Mouse (Mus musculus): Measurements from ENCODE around the gene Mapk14.
"Not testable (repeated sequence)": the region's sequence is repeated elsewhere in the genome, so short reads cannot be mapped to it uniquely, and the experiment has no call there.

Mapk14 gene

DNA sequence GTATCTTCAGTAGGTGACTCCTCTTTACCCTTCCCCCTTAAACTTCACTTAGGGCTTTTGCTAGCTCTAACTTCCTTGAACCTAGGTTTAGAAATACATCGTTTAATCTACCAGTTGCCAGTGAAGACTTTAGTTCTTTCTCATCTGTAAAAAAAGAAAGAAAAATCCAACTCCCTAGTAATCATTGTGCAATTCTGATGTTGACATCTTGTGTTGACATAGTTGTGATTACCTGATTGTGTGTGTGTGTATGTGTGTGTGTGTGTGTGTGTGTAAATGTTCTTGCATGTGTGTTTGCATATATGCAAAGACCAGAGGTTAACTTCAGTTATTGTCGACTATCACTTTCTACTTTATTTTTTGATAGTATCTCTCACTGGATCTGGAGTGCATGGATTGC, 7.5 kb downstream of the Mapk14 start:
- DNase-seq: no peak

DNA sequence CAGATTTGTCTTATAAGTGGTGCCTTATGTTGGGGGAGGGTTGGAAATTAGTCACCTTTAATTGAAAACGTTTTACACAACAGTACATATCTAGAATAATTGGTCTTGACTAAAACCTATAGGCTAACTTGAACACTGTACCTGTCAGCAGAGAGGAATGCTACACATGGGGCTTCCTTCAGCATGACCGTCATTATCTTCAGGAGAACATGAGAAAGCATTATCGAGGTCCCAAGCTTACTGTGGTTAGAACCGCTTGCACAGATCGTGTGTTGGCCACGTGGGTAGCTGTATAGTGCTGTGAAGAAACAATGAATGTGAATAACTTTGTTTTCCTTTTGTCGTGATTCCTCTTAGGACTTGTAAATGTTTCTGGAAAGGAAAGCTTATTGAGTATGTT, 8.7 kb downstream of the Mapk14 start:
- DNase-seq: no peak

DNA sequence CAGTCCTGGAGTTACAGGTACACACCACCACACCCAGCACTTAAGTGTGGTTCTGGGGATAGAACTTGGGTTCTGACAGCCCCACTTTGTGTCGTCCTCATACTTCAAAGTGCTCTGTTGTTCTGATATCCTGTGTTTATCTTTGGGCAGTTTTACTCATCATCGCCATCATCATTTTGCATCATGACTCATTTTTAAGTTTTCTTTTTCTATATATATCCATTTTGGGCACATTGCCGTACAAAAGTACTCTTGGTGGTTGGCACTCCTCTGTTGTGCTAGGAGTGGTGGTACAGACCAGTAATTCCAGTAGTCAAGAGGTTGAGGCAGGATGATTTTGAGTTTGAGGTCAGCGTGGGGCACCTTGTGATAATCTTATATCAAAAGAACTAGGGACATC, 10.0 kb downstream of the Mapk14 start:
- no peak for DNase-seq

DNA sequence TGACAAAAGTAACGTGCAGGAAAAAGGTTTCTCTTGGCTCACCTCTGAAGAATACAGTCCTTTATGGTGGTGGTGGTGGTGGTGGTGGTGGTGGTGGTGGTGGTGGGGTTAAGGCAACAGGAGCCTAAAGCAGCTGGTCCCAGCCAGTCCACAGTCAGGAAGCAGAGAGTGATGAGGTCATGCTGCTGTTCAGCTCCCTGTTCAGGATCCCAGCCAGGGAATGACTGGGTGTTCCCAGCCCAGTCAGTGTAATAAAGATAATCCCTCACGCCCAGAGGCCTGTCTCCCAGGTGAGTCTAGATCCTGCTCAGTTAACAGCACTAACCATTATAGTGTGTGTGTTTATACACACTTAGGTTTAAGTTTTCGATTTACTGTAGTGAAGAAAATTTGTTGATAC, 10.6 kb downstream of the Mapk14 start:
- no peak for DNase-seq

DNA sequence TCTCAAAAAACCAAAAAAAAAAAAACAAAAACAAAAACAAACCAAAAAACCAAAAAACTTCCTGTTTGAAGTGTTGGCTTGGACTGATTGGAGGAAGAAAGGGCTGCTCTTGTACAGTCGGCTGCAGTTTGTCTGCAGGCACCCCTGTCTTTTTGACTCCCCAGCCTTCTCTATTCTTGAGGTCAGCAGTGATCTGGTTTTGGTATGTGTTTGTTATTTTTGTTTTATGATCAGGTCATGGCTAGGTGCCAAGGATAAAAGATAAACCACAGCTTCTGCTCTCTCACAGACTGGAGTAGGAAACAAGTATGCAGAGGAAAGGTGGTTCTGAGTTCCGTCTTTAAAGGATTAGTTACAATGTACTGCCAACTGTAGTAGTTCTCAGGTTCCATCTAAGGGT, 11.5 kb downstream of the Mapk14 start:
- peak; percentile 21 to 71 for DNase-seq

DNA sequence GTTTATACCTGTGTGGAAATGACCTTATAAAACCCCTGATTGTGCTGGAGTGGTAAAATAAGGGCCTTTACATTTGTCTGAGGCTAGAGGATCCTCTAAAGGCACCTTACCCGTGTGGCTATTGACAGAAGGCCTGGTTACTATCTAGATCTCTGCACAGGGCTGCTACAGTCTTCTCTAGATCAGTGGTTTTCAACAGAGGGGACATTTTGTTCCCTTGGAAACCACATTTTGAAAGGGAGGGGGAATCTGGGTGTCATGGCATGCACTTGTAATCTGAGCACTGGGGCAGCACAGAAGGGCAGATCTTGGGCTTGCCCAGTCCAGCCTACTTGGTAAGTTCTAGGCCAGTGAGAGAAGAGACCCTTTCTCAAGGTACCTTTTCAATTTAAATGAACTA, 15.6 kb downstream of the Mapk14 start:
- DNase-seq: no peak

DNA sequence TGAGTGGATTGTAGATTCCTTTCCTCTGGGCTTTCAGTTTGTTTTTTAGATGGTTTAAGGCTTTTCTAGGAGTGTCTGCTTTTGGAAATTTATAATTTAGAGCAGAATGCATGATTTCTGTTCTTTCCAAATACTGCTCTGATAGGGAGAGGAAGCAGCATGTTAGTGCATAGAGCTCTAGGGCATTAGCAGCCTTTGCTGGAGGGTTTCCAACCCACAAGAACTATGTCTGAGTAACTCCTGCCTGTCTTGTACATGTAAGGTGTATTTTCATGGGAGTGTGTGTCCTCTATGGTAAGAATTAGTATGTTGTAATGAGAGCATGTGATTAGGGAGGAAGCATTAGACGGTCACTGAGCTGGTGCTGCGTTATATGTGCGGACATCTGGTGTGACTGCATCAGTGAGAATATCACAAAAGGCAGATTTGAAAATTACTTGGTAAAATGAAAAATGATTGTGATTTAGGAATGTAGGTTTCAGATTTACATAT, 16.1 kb downstream of the Mapk14 start:
- DNase-seq: no peak

DNA sequence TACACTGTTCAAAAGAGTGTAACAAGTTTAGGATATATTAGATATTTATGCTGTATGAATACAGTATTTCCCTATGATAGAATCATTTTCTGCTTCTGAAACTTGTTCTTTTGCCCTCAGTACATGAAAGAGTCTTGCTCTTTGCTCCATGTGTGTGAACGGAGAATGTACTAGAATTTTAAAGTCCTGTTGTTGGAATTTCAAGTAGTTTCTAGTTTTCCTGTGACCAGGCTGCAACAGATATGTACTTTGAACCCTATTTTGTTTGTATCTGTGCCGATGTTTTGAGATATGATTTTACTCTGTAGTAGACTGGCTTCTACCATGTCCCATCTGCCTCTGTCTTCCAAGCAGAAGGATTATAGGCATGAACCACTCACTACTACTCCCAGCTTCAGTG, 16.7 kb downstream of the Mapk14 start:
- no peak for DNase-seq

DNA sequence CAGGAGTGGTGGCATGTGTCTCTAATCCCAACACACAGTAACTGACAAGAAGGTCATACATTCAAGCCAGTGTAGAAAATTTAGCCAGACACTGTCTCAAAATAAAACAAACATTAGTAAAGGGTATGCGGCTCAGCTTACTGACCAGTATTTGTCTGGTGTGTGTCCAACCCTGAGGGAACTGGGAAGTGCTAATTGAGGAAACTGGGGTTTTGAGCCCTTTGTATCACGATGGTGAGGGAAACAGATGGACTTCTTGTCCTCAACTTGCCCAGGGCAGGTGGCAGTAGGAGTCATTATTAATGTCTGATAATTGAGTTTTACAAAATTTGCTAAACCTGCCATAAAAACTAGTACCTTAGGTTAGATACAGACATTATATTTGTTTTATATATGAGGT, 17.9 kb downstream of the Mapk14 start:
- DNase-seq: no peak

DNA sequence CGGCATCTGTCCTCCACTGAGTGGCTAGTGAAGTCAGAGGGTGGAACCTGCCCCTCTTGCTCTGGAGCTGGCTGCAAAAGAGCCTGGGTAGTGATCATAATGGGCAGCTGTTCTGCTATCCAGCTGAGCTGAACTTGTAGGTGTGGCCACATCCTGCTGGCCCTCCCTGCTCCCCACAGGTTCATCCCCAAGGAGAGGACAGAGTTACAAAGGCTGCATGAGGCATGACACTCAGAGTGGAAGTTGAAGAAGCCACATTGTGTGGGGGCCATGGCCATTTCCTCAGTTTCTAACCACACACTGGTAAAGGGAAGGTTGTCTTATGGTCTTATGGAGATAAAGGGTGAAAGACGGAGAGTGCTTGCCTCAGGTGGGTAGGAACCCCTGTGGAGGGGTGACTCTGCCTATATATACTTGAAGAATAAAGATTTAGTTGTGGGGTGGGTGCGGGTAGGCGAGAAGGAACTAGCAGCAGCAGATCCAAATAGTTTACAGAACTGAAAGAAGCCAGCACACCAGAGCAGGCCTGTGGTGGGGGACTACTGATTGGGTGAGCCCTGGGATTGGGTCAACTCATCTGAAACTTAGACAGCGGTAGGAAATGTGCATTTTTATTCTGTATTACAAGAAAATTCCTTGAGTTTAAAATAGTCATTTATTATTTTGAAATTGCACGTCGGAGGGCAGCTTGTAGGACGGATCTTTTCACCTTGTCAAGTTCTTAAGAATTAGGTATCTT, 18.6 kb downstream of the Mapk14 start:
- peak in 1 of 2 experiments; percentile 31 for DNase-seq

DNA sequence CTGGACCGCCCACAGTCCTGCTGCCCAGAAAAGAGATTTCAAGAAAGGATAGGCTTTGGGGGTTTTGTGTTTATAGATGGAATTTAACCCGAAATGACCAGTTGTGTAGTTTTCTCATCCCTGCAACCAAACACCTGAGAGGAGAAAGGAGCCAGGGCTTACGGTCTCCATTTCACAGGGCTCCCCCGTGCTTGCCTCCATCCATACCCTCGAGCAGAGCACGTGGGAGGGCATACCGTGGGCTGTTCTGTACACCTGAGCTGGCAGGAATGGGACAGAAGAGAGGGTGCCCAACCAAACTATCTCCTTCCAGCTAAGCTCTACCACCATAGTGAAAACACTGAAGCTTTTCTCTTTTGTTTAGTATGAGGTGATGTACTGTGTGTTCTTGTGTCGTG, 19.2 kb downstream of the Mapk14 start:
- DNase-seq: no peak

DNA sequence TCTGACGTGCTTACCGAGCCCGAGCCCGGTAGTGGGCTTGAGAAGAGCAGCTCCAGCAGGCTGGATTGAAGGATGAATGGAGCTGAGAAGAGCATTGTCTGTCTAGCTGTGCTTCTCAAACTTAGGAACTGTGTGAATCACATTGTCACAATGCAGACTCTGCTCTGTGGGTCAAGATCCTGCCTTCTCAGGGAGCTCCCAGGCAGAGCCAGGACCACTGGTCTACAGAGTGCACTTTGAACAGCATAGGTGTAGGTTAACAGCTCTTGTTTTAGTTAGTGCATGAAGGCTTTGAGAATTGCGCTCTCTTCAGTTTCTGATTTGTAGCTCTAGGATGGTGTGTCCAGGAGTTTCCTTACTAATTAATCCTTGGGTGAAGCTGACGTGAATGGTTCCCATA, 20.1 kb downstream of the Mapk14 start:
- DNase-seq: no peak

DNA sequence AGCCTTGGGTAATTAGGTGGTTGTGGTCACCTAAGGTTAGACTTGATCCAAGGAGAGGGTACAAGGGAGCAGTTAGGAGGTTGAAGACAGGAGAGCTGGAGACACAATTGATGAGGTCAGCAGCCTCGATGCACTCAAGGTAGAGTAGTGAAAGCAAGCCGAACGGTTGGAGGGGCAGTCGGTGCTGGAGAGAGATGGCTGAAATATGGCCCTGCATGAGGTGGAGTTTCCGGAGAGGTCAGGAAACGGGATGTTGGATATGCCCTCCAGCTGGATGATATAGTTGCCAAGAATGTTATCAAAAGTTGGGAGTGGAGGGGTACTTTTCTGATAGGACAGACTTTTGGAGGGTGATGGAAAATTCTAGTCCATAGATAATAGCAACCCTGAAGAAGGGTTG, 21.2 kb downstream of the Mapk14 start:
- no peak for DNase-seq

DNA sequence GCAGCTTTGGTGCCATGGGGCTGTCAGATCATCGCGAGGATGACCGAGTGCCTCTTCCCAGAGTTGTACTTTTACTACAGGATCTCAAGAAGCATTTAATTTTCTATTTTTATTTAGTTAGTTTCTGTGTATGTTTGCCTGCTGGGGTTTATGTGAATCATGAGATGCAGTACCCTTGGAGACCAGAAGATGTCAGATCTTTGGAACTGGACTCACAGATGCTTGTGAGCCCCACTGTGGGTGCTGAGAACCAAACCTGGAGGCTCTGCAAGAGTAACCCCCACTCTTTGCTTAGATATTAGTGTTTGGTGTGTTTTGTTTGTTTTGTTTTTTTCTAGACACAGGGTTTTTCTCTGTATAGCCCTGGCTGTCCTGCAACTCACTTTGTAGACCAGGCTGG, 22.9 kb downstream of the Mapk14 start:
- DNase-seq: no peak

DNA sequence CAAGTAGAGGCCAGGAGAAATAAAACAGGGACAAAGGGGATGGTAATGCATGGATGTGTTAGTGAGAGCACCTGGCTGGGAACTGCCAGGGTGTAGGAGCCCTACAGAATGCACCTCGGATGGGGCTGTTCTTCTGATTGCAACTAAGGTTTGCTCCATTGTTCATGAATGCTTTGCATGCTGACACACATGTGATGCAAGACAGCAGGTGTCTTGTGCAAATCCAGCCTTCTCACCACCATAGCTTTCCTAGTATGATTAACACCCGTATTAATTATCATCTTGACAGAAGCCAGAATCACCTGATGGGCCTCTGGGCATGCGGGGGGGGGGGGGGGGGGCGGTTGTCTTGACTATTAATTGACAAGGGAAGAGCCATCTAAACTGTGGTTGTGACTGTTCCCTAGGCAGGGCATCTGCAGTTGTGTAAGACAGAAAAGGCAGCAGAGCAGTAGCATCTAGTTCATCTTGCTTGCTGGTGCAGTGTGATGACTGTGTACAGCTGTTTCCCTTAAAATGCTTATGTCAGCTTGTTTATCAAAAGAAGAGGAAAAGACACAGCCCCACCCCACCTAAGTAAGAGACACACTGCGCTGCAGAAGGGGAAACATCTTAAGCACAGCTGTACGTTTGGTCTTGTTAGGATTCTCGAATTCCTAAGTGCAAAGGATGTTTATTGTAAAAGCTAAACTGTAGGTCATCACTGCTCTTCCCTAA, 24.9 kb downstream of the Mapk14 start:
- DNase-seq: no peak

DNA sequence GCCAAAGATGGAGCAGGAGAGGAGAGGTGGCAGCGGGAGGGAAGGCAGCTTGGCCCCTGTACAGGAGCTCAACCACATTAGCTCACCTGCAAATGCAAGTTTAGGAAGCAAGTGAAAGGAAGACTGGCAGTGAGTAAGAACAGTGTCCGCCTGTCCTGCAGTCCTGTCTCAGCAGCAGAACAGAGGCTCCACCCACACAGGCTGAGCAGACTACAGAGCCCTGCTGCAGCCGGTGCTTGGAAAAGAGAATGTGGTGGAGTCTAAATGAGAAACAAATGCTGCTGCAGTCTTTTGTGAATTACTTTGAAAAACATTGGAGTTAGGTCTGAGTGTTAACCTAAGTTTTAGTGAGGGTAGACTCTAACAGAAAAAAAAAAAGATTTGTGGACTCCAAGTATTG, 26.4 kb downstream of the Mapk14 start:
- DNase-seq: no peak

DNA sequence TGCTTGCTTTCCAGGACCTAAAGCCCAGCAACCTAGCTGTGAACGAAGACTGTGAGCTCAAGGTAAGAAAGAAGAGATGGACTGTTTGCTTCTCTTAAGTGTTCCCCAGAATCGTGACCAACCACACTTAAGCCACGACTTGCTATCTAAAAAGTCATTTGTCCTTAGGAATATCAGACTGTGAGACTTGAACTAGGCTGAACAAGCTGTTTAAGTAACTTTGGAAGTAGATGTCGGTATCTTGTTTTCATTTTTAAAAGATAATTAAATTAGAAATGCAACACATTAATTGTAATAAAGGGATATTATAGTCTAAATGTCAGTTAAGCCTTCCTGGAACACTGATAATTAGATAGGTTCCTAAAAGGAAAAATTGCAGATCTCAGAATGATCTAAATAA, 34.7 kb downstream of the Mapk14 start, which contains the start of gene AC170998.1:
TSS of gene AC170998.1 (plus strand) at position 301 of the 400 bp plus-strand sequence.
- no peak for DNase-seq

DNA sequence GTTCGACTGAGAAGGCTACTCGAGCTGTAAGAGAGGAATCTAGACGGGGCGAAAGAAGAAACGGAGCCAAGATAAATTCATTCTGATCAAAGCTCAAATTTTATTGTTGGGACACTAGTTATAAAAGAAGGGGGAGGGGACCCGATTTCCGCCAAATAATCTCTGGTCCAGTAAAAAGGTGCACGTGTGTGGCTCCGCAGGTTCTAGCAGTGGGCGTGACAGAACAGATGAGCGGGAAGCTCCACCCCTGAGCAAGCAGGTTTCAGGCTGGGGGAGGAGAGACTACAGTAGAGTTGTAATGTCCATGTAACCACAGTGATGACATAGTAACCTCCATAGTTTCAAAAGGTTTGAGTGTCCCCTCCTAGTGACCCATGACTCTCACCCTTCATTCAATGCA, 36.4 kb downstream of the Mapk14 start:
- not testable (repeated sequence) for DNase-seq

DNA sequence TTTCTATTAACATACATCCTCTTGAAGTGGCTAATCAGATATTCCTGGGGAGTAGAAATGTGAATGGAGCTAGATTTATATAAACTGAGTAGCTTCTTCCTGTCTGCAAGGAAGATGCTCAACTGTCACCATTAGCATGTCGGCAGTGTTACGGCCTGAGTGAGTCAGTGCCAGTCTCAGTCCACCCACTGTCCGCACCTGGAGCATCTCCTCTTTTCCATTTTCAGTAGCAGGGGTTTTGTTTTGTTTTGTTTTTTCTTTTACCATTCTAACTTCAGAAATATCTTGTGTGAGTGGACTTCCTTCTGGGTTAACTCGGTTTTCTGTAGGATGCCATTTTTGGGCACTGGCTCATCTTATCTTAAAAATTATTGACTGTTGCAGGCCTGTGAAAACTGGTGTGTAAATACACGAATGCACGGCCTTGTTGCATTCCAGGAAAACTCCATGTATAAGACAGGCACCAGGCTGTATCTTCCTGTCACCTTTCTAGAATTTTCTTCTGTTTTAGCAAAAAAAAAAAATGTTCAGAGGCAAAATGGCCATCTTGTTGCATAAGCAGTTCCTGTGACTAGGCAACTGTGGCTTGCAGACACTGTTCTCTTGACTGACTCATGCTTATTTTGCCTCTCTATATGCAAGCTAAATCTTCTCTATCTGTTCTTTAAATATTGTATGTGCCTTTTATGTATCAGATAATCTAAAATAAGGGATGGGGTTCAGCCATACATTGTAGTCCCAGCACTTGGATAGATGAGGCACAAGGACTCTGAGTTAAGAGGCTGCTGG, 44.4 kb downstream of the Mapk14 start:
- no peak for DNase-seq

DNA sequence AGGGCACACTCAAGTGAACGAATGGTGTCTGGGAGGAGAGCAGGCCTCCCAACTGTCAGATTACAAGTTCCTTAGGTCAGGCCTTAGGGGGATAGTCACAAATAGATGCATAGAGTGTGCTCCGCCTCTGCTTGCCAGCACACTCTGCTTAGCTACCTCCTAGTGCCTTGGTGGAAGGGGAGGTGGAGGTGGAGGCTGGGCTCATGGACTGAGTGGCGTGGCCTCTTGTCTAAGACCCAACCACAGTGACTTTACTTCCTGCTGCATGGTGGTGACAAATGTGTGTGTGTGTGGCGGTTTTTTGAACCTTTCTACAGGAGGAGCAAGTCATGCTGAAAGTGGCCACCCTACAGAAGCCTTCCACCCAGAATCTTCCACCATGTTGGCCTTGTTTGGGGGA, 45.4 kb downstream of the Mapk14 start:
- peak in 1 of 2 experiments; percentile 23 for DNase-seq

DNA sequence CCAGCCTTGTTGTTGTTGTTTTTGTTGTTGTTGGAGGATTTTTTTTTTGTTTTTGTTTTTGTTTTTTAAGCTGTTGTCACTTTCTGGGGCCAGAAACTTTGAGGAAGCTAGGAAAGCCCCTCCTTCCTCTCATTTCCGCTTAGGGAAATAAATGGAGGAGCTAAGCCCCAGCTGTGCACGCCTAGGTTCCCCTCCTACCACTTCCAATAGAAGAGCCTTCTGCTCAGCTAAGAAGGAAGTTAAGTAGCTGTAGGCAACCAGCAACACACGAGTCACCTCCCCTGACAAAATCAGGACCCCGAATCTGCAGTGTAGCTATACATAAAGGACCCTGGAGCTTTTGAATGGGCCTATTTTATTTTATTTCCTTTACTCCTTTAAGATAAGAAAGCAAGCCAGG, 46.8 kb downstream of the Mapk14 start:
- DNase-seq: no peak

DNA sequence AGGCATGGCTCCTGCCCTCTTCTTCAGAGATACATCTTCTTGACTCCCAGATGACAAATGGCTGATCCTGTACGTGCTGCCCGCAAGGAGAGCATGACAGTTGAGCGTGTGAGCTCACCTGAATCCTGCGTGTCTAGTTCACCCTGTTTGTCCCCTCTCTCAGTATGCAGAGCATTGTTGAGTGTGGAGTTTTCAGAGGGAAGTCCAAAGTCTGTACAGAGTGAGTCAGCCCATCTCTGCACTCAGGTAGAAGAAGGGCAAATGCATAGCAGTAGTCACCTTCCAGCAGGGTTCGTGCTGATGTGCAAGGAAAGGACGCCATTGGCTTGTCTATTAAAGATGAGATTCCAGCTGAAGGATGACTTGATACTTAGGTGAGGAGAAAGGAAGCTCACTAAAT, 48.1 kb downstream of the Mapk14 start:
- DNase-seq: no peak

DNA sequence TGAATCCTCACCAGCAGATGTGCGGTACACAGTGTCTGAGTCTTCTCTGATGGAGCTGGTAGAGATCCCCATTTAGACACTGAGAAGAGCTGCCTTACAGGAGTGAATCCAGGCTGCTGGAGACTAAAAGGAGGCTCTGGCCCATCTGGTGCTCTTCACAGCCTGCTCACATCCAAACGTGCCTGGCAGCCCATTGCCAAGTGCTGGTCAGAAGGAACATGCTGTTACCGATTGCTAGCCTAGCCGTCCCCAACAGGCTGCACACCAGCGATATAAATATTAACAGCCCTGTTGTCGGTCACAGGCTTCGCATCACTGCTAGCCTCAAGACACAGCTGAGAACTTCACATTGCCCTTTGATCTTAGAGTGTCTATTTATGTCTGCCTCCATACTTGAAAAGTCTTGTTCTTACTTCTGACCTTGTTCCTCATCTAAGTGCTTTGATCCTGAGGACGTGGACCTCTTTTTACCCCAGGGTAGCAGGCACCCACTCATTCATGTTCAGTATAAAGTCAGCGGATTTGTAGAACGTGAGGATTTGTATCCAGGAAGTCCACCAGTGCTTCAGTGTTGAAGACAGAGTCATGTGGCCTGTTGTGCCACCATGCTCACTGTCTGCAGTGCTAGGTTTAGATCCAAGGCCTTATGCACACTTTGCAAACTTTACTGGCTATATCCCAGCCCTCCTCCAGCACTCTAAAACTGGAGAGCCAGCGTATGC, 52.2 kb downstream of the Mapk14 start:
- DNase-seq: peak in 1 of 2 experiments; percentile 32

Data from lung, postnatal 4 days (tissue).